Mouse (Mus musculus) lung, embryonic 16.5 days (tissue): ENCODE measurements around the gene Mea1. TPM values are rescaled to one million over a fixed set of nuclear protein-coding genes. Genes with fewer than 3 reads are reported as not detected.

Source experiments
- ATAC-seq: fragments of 200-750 bp; cut with Nextera tagmentation; 2 replicates; pipeline ENCODE4 v1.8.0; 2017; ENCODE audit warnings: low read depth, mild to moderate bottlenecking, moderate library complexity
- H3K27ac ChIP-seq: fragments of 300-500 bp; sonication (generic); 2 replicates; pipeline ENCODE4 v1.5.1; 2014; ENCODE audit warnings: mild to moderate bottlenecking, control low read depth, low read length
- H3K27me3 ChIP-seq: fragments of 300-500 bp; sonication (generic); 2 replicates; pipeline ENCODE4 v1.6.1; 2014; ENCODE audit warnings: low read depth, low read length, mixed read lengths; ENCODE audit not compliant: control insufficient read depth, insufficient read depth
- H3K36me3 ChIP-seq: fragments of 300-500 bp; sonication (generic); 2 replicates; pipeline ENCODE4 v1.6.1; 2014; ENCODE audit warnings: low read length; ENCODE audit not compliant: control insufficient read depth, insufficient read depth
- H3K4me1 ChIP-seq: fragments of 300-500 bp; sonication (generic); replicated peaks from 2 replicates; pipeline ENCODE4 v1.6.1; 2014; ENCODE audit warnings: low read length, mixed read lengths; ENCODE audit not compliant: control insufficient read depth, insufficient read depth
- H3K4me2 ChIP-seq: fragments of 300-500 bp; sonication (generic); 2 replicates; pipeline ENCODE4 v1.6.1; 2014; ENCODE audit warnings: low read depth, low read length, control low read depth
- H3K4me3 ChIP-seq: fragments of 300-500 bp; sonication (generic); 2 replicates; pipeline ENCODE4 v1.5.1; 2014; ENCODE audit warnings: mild to moderate bottlenecking, low read length, control low read depth
- H3K9ac ChIP-seq: fragments of 300-500 bp; sonication (generic); 2 replicates; pipeline ENCODE4 v1.6.1; 2014; ENCODE audit warnings: low read length, control low read depth
- H3K9me3 ChIP-seq: fragments of 300-500 bp; sonication (generic); 2 replicates; pipeline ENCODE4 v1.6.1; 2016; ENCODE audit warnings: low read length; ENCODE audit not compliant: control insufficient read depth
- WGBS: fragments of 180-500 bp; shearing (Covaris S2); extraction: QIAGEN DNeasy Blood & Tissue Kit; methylation state at CpG from one replicate; pipeline ENCODE4 v1.1.7; 2014; 5-methylcytosine and 5-hydroxymethylcytosine counted together
- polyA plus RNA-seq: library from polyadenylated mRNA; unstranded; fragments of >200 nt; fragmentation: Nextera tagmentation; extraction: Ambion mirVana; gene quantifications from 2 replicates; pipeline ENCODE4 v1.2.1, GENCODE M21; 2015

Gene Mea1
- polyA plus RNA-seq, 1 experiment from 2014 or later, result 129 TPM

- Histone ChIP-seq H3K9ac (peak overlapping the region; percentile 95), H3K36me3 (peaks cover 20% of the 10 kb centered on the region), H3K4me2 (peak overlapping the region; percentile 81), H3K4me3 (peak overlapping the region; percentile 98), H3K4me1 (peaks cover 6% of the 10 kb centered on the region), H3K9me3 (no peaks in the 10 kb centered on the region), H3K27me3 (no peaks in the 10 kb centered on the region), H3K27ac (peak overlapping the region; percentile 82)
- ATAC-seq, result peak; percentile 61
- WGBS, result under 1% methylated on average over 70 of the region's 76 CpGs
These were observed 33.1 kb downstream of the Mea1 start for GRCm38 (mm10) chr17:46711612-46712271.

GRCm38 (mm10) chr17:46712442-46712841, 33.8 kb downstream of the Mea1 start:
- Histone ChIP-seq H3K4me3 (peak overlapping the region; percentile 98), H3K36me3 (peaks cover 23% of the 10 kb centered on the region), H3K27ac (no peak overlapping the region), H3K4me2 (peak overlapping the region; percentile 81), H3K4me1 (peaks cover 6% of the 10 kb centered on the region), H3K9ac (peak overlapping the region; percentile 95), H3K9me3 (no peaks in the 10 kb centered on the region), H3K27me3 (no peaks in the 10 kb centered on the region)
- 48% methylated on average over 7 of the region's 7 CpGs for WGBS
- ATAC-seq, result no peak

DNA sequence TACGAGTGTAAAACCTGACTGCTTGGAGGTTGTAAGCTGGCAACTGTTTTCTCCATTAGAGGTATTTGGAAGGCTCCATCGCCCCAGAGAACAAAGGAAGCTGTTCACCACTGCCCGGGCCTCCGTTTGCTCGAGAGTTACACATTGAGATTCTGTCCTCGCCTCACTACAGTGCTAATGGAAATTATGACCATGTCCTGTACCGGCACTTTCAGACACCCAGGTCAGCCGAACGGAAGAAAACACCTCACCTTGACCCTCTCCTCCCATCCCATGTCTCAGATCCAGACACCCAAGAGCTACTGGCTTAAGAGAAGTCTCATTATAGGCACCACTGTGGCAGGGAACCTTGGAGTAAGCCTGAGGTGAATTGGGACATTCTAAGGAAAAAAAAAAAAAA, 35.3 kb downstream of the Mea1 start:
- Histone ChIP-seq H3K36me3 (peaks cover 23% of the 10 kb centered on the region), H3K27ac (no peak overlapping the region), H3K27me3 (no peaks in the 10 kb centered on the region), H3K4me2 (no peak overlapping the region), H3K4me3 (no peak overlapping the region), H3K9me3 (no peaks in the 10 kb centered on the region), H3K9ac (no peak overlapping the region), H3K4me1 (peaks cover 6% of the 10 kb centered on the region)
- no peak for ATAC-seq
- WGBS, result 89% methylated on average over 9 of the region's 9 CpGs

GRCm38 (mm10) chr17:46714756-46715481, 36.3 kb downstream of the Mea1 start:
- ATAC-seq, result no peak
- no peak overlapping the region for H3K4me3 ChIP-seq
- peaks cover 23% of the 10 kb centered on the region for H3K36me3 ChIP-seq
- H3K4me2 ChIP-seq, result no peak overlapping the region
- WGBS, result 91% methylated on average over 11 of the region's 11 CpGs
- H3K9me3 ChIP-seq, result no peaks in the 10 kb centered on the region
- no peak overlapping the region for H3K27ac ChIP-seq
- no peak overlapping the region for H3K9ac ChIP-seq
- no peaks in the 10 kb centered on the region for H3K27me3 ChIP-seq
- peaks cover 6% of the 10 kb centered on the region for H3K4me1 ChIP-seq

GRCm38 (mm10) chr17:46721077-46721476, 42.5 kb downstream of the Mea1 start:
- Histone ChIP-seq H3K9ac (no peak overlapping the region), H3K9me3 (no peaks in the 10 kb centered on the region), H3K4me3 (no peak overlapping the region), H3K27me3 (no peaks in the 10 kb centered on the region), H3K27ac (no peak overlapping the region), H3K36me3 (peaks cover 14% of the 10 kb centered on the region), H3K4me2 (no peak overlapping the region), H3K4me1 (no peaks in the 10 kb centered on the region)
- no peak for ATAC-seq
- WGBS, result 86% methylated on average over 7 of the region's 7 CpGs

DNA sequence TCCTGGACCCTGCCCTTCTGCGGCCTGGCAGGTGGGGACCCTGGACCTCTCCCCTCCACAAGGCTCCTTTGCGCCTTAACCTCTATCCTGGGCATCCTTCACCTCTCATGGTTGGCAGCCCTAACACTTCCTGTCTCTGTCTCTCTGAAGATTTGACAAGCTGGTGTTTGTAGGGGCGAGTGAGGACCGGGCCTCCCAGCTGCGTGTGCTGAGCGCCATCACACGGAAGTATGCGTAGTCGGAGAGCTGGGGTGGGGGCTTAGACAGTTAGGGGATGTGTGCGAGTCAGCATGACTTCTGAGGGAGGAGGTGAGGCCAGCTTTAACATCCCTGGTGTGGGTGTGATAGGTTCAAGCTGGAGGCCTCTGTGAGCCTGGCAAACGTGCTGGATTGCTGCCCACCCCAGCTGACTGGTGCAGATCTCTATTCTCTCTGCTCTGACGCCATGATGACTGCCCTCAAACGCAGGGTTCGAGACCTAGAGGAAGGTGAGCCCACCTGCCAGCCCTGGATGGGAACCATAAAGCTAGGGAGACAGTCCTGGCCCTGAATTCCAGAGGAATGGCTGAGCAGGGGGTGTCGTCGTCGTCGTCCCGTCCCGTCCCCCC, 46.0 kb downstream of the Mea1 start:
- Histone ChIP-seq H3K4me1 (peaks cover 7% of the 10 kb centered on the region), H3K27ac (no peak overlapping the region), H3K36me3 (peaks cover 5% of the 10 kb centered on the region; the same call in 1 of the 2 replicates), H3K9me3 (no peaks in the 10 kb centered on the region), H3K9ac (no peak overlapping the region), H3K4me2 (no peak overlapping the region), H3K4me3 (no peak overlapping the region), H3K27me3 (peaks cover 16% of the 10 kb centered on the region; the same call in 1 of the 2 replicates)
- WGBS, result 72% methylated on average over 17 of the region's 20 CpGs
- ATAC-seq, result no peak

DNA sequence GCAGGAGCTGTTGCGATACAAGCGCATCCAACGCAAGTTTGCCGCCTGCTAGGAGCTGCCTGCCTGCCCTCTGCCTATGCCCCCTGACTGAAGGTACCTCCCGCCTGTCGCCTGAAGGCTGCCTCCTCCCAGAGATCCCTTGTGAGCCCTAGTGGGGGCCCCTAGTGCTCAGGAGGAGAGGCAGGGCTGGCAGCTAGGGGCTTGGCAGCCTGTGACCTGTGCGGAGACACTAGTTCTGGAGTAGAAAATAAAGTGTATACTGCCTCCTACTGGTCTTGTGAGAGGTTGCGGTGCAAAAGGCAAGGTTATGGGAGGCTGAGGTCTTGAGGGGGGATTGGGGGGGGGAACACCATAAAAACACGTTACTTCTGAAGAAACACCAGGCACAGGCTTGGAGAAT, 46.7 kb downstream of the Mea1 start:
- no peak overlapping the region for H3K4me2 ChIP-seq
- WGBS, result 54% methylated on average over 9 of the region's 9 CpGs
- peaks cover 16% of the 10 kb centered on the region; the same call in 1 of the 2 replicates for H3K27me3 ChIP-seq
- H3K9ac ChIP-seq, result no peak overlapping the region
- peaks cover 7% of the 10 kb centered on the region for H3K4me1 ChIP-seq
- no peak overlapping the region for H3K27ac ChIP-seq
- no peak overlapping the region for H3K4me3 ChIP-seq
- no peak for ATAC-seq
- no peaks in the 10 kb centered on the region for H3K9me3 ChIP-seq
- H3K36me3 ChIP-seq, result peaks cover 5% of the 10 kb centered on the region; the same call in 1 of the 2 replicates

- no peak for ATAC-seq
- Histone ChIP-seq H3K36me3 (peaks cover 5% of the 10 kb centered on the region; the same call in 1 of the 2 replicates), H3K9me3 (no peaks in the 10 kb centered on the region), H3K27ac (no peak overlapping the region), H3K9ac (no peak overlapping the region), H3K4me1 (peaks cover 7% of the 10 kb centered on the region), H3K4me3 (no peak overlapping the region), H3K4me2 (no peak overlapping the region), H3K27me3 (peaks cover 16% of the 10 kb centered on the region; the same call in 1 of the 2 replicates)
- 87% methylated on average over 26 of the region's 26 CpGs for WGBS
These were observed 47.4 kb downstream of the Mea1 start for GRCm38 (mm10) chr17:46725731-46726645.
